Mouse (Mus musculus) stomach, postnatal 0 days (tissue): ENCODE measurements around the gene Dlg3. TPM values are rescaled to one million over a fixed set of nuclear protein-coding genes. Genes with fewer than 3 reads are reported as not detected.

Experiments
- ATAC-seq: fragments of 200-750 bp; cut with Nextera tagmentation; 2 replicates; pipeline ENCODE4 v1.8.0; 2017; ENCODE audit not compliant: low FRiP score, low TSS enrichment
- DNase-seq: peaks from one replicate; pipeline ENCODE4 v3.0.0-alpha.2; 2016; ENCODE audit warnings: low spot score
- H3K27ac ChIP-seq: fragments of 300-500 bp; sonication (generic); replicated peaks from 2 replicates; pipeline ENCODE4 v1.5.1; 2014; ENCODE audit warnings: mild to moderate bottlenecking, control low read depth
- H3K27me3 ChIP-seq: fragments of 300-500 bp; sonication (generic); 2 replicates; pipeline ENCODE4 v1.6.1; 2014; ENCODE audit warnings: low read length; ENCODE audit not compliant: control insufficient read depth, insufficient read depth
- H3K36me3 ChIP-seq: fragments of 300-500 bp; sonication (generic); 2 replicates; pipeline ENCODE4 v1.6.1; 2014; ENCODE audit warnings: low read length, mixed read lengths; ENCODE audit not compliant: control insufficient read depth, insufficient read depth
- H3K4me1 ChIP-seq: fragments of 300-500 bp; sonication (generic); replicated peaks from 2 replicates; pipeline ENCODE4 v1.6.1; 2014; ENCODE audit warnings: antibody characterized with exemption; ENCODE audit not compliant: control insufficient read depth, insufficient read depth
- H3K4me2 ChIP-seq: fragments of 300-500 bp; sonication (generic); replicated peaks from 2 replicates; pipeline ENCODE4 v1.6.1; 2014; ENCODE audit warnings: low read depth, mild to moderate bottlenecking, control low read depth, moderate library complexity
- H3K4me3 ChIP-seq: fragments of 300-500 bp; sonication (generic); 2 replicates; pipeline ENCODE4 v1.5.1; 2014; ENCODE audit warnings: low read depth, low read length, control low read depth
- H3K9ac ChIP-seq: fragments of 300-500 bp; sonication (generic); 2 replicates; pipeline ENCODE4 v1.6.1; 2014; ENCODE audit warnings: mild to moderate bottlenecking, low read length, control low read depth, mixed read lengths
- H3K9me3 ChIP-seq: fragments of 300-500 bp; sonication (generic); 2 replicates; pipeline ENCODE4 v1.6.1; 2016; ENCODE audit warnings: low read length; ENCODE audit not compliant: control insufficient read depth
- CTCF ChIP-seq: IDR thresholded peaks from 2 replicates; pipeline ENCODE4 v1.5.1; 2016; ENCODE audit warnings: antibody characterized with exemption, low read depth, mild to moderate bottlenecking, moderate library complexity
- EP300 ChIP-seq: optimal IDR thresholded peaks from 2 replicates; pipeline ENCODE3; 2016; ENCODE audit warnings: antibody characterized with exemption
- WGBS: fragments of 180-500 bp; shearing (Covaris S2); extraction: QIAGEN DNeasy Blood & Tissue Kit; methylation state at CpG from one replicate; pipeline ENCODE4 v1.1.7; 2014; 5-methylcytosine and 5-hydroxymethylcytosine counted together
- polyA plus RNA-seq: library from polyadenylated mRNA; unstranded; fragments of >200 nt; fragmentation: Nextera tagmentation; extraction: Ambion mirVana; gene quantifications from 2 replicates; pipeline ENCODE4 v1.2.1, GENCODE M21; 2015

Dlg3 gene
- polyA plus RNA-seq, 1 experiment from 2014 or later: 3.2 TPM

DNA sequence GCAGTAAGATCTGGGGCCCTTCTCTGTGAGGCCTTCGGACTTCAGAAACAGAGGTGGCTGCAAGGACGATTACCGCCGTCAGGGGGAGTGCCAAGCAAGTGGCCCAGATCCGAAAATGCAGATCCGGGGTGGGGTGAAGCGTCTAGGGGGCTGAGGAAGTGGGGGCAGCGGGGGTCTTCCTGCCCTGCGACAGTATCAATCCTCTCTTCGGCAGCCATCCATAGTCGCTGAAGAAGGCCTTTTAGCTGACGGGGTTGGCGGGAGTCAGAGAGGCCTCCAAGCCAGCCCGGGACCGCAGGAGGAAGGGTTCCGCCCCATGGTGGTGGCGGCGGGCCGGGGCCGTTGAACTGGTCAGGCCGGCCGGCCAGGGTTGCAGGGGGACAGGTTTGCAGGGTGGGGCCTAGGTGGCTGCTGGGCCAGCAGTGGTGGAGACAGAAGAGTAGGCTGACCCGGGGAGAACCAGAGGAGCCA lies 6.9 kb downstream of the Dlg3 start:
- Histone ChIP-seq H3K9me3 (no peaks in the 10 kb centered on the region), H3K9ac (peak overlapping the region; percentile 70), H3K4me1 (no peaks in the 10 kb centered on the region), H3K27me3 (no peaks in the 10 kb centered on the region), H3K4me3 (peak overlapping the region; percentile 46), H3K36me3 (no peaks in the 10 kb centered on the region), H3K4me2 (peak overlapping the region; percentile 55), H3K27ac (peak overlapping the region; percentile 53; the same call in 1 of the 2 replicates)
- peak; percentile 74 for DNase-seq
- 9% methylated on average over 18 of the region's 23 CpGs for WGBS
- TF ChIP-seq CTCF (peak; percentile 76), EP300 (no peak)
- peak; percentile 69 for ATAC-seq

GRCm38 (mm10) chrX:100775405-100775804 lies 7.9 kb downstream of the Dlg3 start:
- DNase-seq (no peak), ATAC-seq (no peak)
- H3K27ac ChIP-seq: no peak overlapping the region
- H3K4me3 ChIP-seq: no peak overlapping the region
- WGBS: 68% methylated on average over 3 of the region's 3 CpGs
- H3K36me3 ChIP-seq: no peaks in the 10 kb centered on the region
- TF ChIP-seq EP300: no peak
- TF ChIP-seq CTCF: no peak
- no peaks in the 10 kb centered on the region for H3K9me3 ChIP-seq
- no peak overlapping the region; the same call in 1 of the 2 replicates for H3K4me2 ChIP-seq
- no peaks in the 10 kb centered on the region for H3K4me1 ChIP-seq
- H3K9ac ChIP-seq: no peak overlapping the region
- no peaks in the 10 kb centered on the region for H3K27me3 ChIP-seq

DNA sequence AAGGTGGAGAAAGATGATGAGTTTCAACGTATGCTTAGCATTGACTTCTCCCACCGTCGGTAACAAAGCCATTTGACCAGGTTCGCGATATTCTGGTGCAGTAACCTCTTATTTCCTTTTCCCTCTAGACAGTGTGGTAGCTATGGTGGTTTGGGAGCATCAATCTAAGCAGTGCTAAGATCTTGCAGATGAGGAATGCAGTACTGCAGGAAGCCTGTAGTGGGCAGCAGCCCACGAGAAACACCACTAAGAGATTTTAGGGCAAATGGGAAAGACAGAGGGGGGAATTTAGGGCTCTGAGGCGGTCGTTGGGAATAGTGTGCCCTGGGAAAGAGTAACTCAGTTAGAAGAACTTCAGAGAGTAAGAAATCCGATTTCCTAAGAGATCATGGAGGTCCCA lies 9.0 kb downstream of the Dlg3 start:
- TF ChIP-seq CTCF: peak; percentile 82
- TF ChIP-seq EP300: no peak
- Histone ChIP-seq H3K4me3 (peak overlapping the region; percentile 52), H3K27ac (peak overlapping the region; percentile 80; the same call in 1 of the 2 replicates), H3K4me1 (no peaks in the 10 kb centered on the region), H3K27me3 (no peaks in the 10 kb centered on the region), H3K9me3 (no peaks in the 10 kb centered on the region), H3K4me2 (peak overlapping the region; percentile 59), H3K36me3 (no peaks in the 10 kb centered on the region), H3K9ac (no peak overlapping the region)
- DNase-seq (peak; percentile 51), ATAC-seq (peak; percentile 55)
- WGBS: 13% methylated on average over 9 of the region's 9 CpGs

GRCm38 (mm10) chrX:100776985-100777654 lies 9.6 kb downstream of the Dlg3 start:
- Histone ChIP-seq H3K9ac (peak overlapping the region; percentile 65), H3K36me3 (no peaks in the 10 kb centered on the region), H3K27me3 (no peaks in the 10 kb centered on the region), H3K4me2 (peak overlapping the region; percentile 59), H3K4me3 (peak overlapping the region; percentile 52), H3K9me3 (no peaks in the 10 kb centered on the region), H3K4me1 (no peaks in the 10 kb centered on the region), H3K27ac (peak overlapping the region; percentile 80)
- DNase-seq (peak; percentile 88), ATAC-seq (peak; percentile 93)
- TF ChIP-seq CTCF (no peak), EP300 (no peak)
- WGBS: 17% methylated on average over 27 of the region's 49 CpGs

DNA sequence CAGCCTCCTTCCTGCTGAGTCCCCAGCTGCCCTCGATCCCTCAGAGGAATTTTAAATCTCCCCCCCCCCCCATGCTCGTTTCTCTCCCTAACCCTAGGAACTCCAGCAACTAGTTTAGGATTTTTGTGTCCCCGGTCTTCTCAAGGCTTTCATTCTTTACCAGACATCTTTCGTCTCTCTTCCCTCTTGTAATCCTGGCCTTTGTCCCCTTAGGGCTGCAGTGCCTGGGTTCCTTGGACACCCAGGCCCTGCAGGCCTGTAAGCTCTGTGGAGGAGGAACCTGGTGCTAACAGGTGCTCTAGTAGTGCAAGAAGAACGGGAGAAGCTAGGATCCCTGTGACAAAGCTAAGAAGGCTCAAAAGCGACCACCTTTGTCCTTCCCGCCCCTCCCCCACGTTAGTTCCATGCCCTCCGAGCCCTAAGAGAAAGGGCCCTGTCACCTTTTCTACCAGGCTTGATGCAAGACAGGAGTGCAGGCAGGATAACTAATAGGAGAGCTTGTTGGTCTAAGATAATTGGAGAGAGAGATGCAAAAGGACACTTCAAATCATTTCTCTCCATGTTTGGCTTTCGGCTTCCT lies 10.2 kb downstream of the Dlg3 start:
- H3K4me2 ChIP-seq: peak overlapping the region; percentile 59
- no peaks in the 10 kb centered on the region for H3K4me1 ChIP-seq
- no peak for DNase-seq
- H3K36me3 ChIP-seq: no peaks in the 10 kb centered on the region
- H3K9ac ChIP-seq: peak overlapping the region; percentile 65
- peak overlapping the region; percentile 80 for H3K27ac ChIP-seq
- no peak for TF ChIP-seq EP300
- TF ChIP-seq CTCF: no peak
- H3K27me3 ChIP-seq: no peaks in the 10 kb centered on the region
- WGBS: 16% methylated on average over 10 of the region's 10 CpGs
- no peaks in the 10 kb centered on the region for H3K9me3 ChIP-seq
- H3K4me3 ChIP-seq: peak overlapping the region; percentile 52
- ATAC-seq: no peak

DNA sequence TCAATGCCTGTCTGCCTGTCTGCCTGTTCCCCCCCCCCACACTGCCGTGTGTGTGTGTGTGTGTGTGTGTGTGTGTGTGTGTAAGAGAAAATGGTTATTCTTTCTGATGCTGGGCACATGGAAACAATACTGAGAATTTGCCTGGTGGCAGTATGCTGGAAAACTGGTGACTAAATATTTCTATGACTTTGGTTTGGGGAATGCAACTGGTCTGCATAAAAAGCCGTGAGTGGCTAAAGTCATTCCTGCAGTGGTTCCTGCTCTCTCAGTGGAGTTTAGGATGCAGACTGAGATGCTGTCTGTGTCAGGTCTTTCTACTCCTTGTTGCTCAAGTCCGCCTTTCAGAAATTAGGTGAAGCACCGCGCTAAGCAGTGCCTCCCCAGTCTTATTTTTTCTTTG lies 10.9 kb downstream of the Dlg3 start:
- no peak overlapping the region for H3K27ac ChIP-seq
- TF ChIP-seq CTCF (no peak), EP300 (no peak)
- no peaks in the 10 kb centered on the region for H3K9me3 ChIP-seq
- H3K4me3 ChIP-seq: peak overlapping the region; percentile 52; the same call in 1 of the 2 replicates
- WGBS: 25% methylated on average over 5 of the region's 5 CpGs
- H3K4me2 ChIP-seq: peak overlapping the region; percentile 59
- no peaks in the 10 kb centered on the region for H3K36me3 ChIP-seq
- DNase-seq: no peak
- H3K4me1 ChIP-seq: no peaks in the 10 kb centered on the region
- no peak overlapping the region for H3K9ac ChIP-seq
- H3K27me3 ChIP-seq: no peaks in the 10 kb centered on the region
- ATAC-seq: no peak
